Mouse (Mus musculus) liver (tissue): Measurements from ENCODE around the gene Nptx2.

ENCODE experiments used
- DNase-seq: peaks from one replicate; pipeline ENCODE4 v3.0.0-alpha.2; 2020; ENCODE audit warnings: mixed read lengths

Gene Nptx2

GRCm38 (mm10) chr5:144545653-144546422 is at the start of gene Nptx2:
Gene Nptx2 (plus strand): TSS chr5:144545902.
- peak; percentile 68 for DNase-seq

GRCm38 (mm10) chr5:144496481-144496880 is 49.2 kb upstream of the Nptx2 start:
- DNase-seq = no peak

GRCm38 (mm10) chr5:144504239-144504638 is 41.5 kb upstream of the Nptx2 start:
- DNase-seq = no peak

GRCm38 (mm10) chr5:144505731-144506130 is 40.0 kb upstream of the Nptx2 start:
- DNase-seq = no peak

GRCm38 (mm10) chr5:144506156-144506555 is 39.5 kb upstream of the Nptx2 start:
- DNase-seq = no peak

- no peak for DNase-seq
Measured at GRCm38 (mm10) chr5:144506689-144507552, 38.8 kb upstream of the Nptx2 start.

- no peak for DNase-seq
Measured at GRCm38 (mm10) chr5:144509431-144509830, 36.3 kb upstream of the Nptx2 start.

GRCm38 (mm10) chr5:144514738-144515137 is 31.0 kb upstream of the Nptx2 start:
- peak; percentile 6 for DNase-seq

GRCm38 (mm10) chr5:144515241-144515640 is 30.5 kb upstream of the Nptx2 start:
- DNase-seq = no peak

- DNase-seq = no peak
Measured at GRCm38 (mm10) chr5:144520096-144520495, 25.6 kb upstream of the Nptx2 start.

- no peak for DNase-seq
Measured at GRCm38 (mm10) chr5:144524774-144525173, 20.9 kb upstream of the Nptx2 start.

GRCm38 (mm10) chr5:144529123-144529522 is 16.6 kb upstream of the Nptx2 start:
- no peak for DNase-seq

GRCm38 (mm10) chr5:144542711-144543308 is 2.9 kb upstream of the Nptx2 start:
- no peak for DNase-seq

- no peak for DNase-seq
Measured at GRCm38 (mm10) chr5:144546423-144546995, 807 bp downstream of the Nptx2 start.

GRCm38 (mm10) chr5:144547333-144547878 is 1.7 kb downstream of the Nptx2 start:
- DNase-seq = no peak

- DNase-seq = no peak
Measured at GRCm38 (mm10) chr5:144548079-144548631, 2.5 kb downstream of the Nptx2 start.

- DNase-seq = no peak
Measured at GRCm38 (mm10) chr5:144550003-144550402, 4.3 kb downstream of the Nptx2 start.

- DNase-seq = no peak
Measured at GRCm38 (mm10) chr5:144550622-144551137, 5.0 kb downstream of the Nptx2 start.

GRCm38 (mm10) chr5:144556710-144557109 is 11.0 kb downstream of the Nptx2 start:
- DNase-seq = no peak

GRCm38 (mm10) chr5:144557363-144557762 is 11.7 kb downstream of the Nptx2 start:
- no peak for DNase-seq

- DNase-seq = no peak
Measured at GRCm38 (mm10) chr5:144558481-144558880, 12.8 kb downstream of the Nptx2 start.

- no peak for DNase-seq
Measured at GRCm38 (mm10) chr5:144565739-144566138, 20.0 kb downstream of the Nptx2 start.
